ENCODE assay signal across 8 mouse cellular contexts in genomic region chr5:124862013-124862866, GRCm38 (mm10). TPM values are rescaled to one million over a fixed set of nuclear protein-coding genes. Genes with fewer than 3 reads are reported as not detected.
DNase-seq lines count a peak whose midpoint lies in the region; ATAC-seq and TF ChIP-seq lines count a peak whose summit lies in the region.

Ccdc92 (minus strand) TSS chr5:124862424.
Zfp664 (plus strand) TSS chr5:124862691.

- H3K4me1 ChIP-seq in cortical plate, adult 2 months (ENCODE audit: control insufficient read depth, insufficient read depth, low read length) = peaks cover 12% of the 10 kb centered on the region
- peaks cover 65% of the 10 kb centered on the region for H3K4me1 ChIP-seq in megakaryocyte, embryonic 14.5 days

- peak; percentile 73 for ATAC-seq in activated CD4-positive, CD25-positive, alpha-beta regulatory T cell, adult 4 months

- H3K36me3 ChIP-seq in megakaryocyte, embryonic 14.5 days (replicated peaks; ENCODE audit: low read length) = peaks cover 29% of the 10 kb centered on the region

- peak; percentile 77; the same call in 1 of the 2 replicates for TF ChIP-seq POLR2A in cortical plate, adult 2 months (IDR thresholded peaks at IDR 0.05; ENCODE audit: extremely low read depth, insufficient read depth, low read length)

- no peaks in the 10 kb centered on the region for H3K9me3 ChIP-seq in megakaryocyte, embryonic 14.5 days

- H3K4me3 ChIP-seq in cortical plate, adult 2 months (ENCODE audit: insufficient read depth, low read length) = peak within 1 kb of the TSS; percentile 97
- peak within 1 kb of the TSS; percentile 96 for H3K4me3 ChIP-seq in megakaryocyte, embryonic 14.5 days (replicated peaks)

- peak within 1 kb of the TSS; percentile 97 for H3K27ac ChIP-seq in cortical plate, adult 2 months (ENCODE audit: insufficient read depth, low read length)

- no peak for TF ChIP-seq CTCF in cortical plate, adult 2 months (IDR thresholded peaks at IDR 0.05; ENCODE audit: extremely low read depth, insufficient read depth, low read length)

- DNase-seq in gastrocnemius, adult 8-10 months (ENCODE audit: low spot score in 2 of 2) = peak; percentile 88 to 94
- DNase-seq in hindlimb bud, embryonic 11.5 days (ENCODE audit: extremely low spot score, low read depth, low spot score) = peak; percentile 86
- peak; percentile 78 to 97 for DNase-seq in left cerebral cortex, adult 8-10 months (ENCODE audit: low spot score in 2 of 2)
- DNase-seq in right cerebral cortex, postnatal 10 days (ENCODE audit: low spot score in 2 of 2) = peak; percentile 99
- DNase-seq in urinary bladder, postnatal 25 days (ENCODE audit: low spot score) = peak; percentile 97

- peaks cover 18% of the 10 kb centered on the region for H3K27me3 ChIP-seq in megakaryocyte, embryonic 14.5 days (replicated peaks)

RNA-seq across cellular contexts. Expression of gene Ccdc92, which starts in this region (rescaled TPM):
- polyA plus RNA-seq in activated CD4-positive, CD25-positive, alpha-beta regulatory T cell, adult 4 months (2017; shearing (Covaris generic)) = 1 to 10 TPM; 5.3 to 6.3 TPM
- polyA plus RNA-seq in cortical plate, adult 2 months (2012; rRNA removed) = 88.0 and 98.3 TPM in 2 replicates
- under 1 TPM; 0.24 to 0.51 (median 0.42) TPM for total RNA-seq in gastrocnemius, adult 8-10 months (2022)
- total RNA-seq in left cerebral cortex, adult 8-10 months (2022) = 10 to 100 TPM; 75.0 to 79.1 (median 78.1) TPM
- 105 and 129 TPM in 2 replicates for polyA plus RNA-seq in megakaryocyte, embryonic 14.5 days (2012; ENCODE audit: insufficient read depth, low replicate concordance)

RNA-seq across cellular contexts. Expression of gene Zfp664, which starts in this region (rescaled TPM):
- polyA plus RNA-seq in activated CD4-positive, CD25-positive, alpha-beta regulatory T cell, adult 4 months (2017; shearing (Covaris generic)) = 10 to 100 TPM in 1 of 2 experiments, 1 to 10 TPM in 1; 8.1 to 11.3 TPM
- polyA plus RNA-seq in cortical plate, adult 2 months (2012; rRNA removed) = 63.2 and 64.1 TPM in 2 replicates
- 10 to 100 TPM; 14.6 to 19.9 (median 16.3) TPM for total RNA-seq in gastrocnemius, adult 8-10 months (2022)
- 10 to 100 TPM; 62.0 to 71.7 (median 64.9) TPM for total RNA-seq in left cerebral cortex, adult 8-10 months (2022)
- polyA plus RNA-seq in megakaryocyte, embryonic 14.5 days (2012; ENCODE audit: insufficient read depth, low replicate concordance) = 9.9 and 25.1 TPM in 2 replicates

Comparison
In these comparisons a context has a peak if more than half of its experiments do, and no peak if none do; other contexts are left out.
1. Peak in every context shown above with its lines: DNase-seq, ATAC-seq, H3K4me3 ChIP-seq and H3K27ac ChIP-seq.
2. RNA of gene Ccdc92 (total RNA-seq): 75.0 to 79.1 TPM in left cerebral cortex, adult 8-10 months; 0.24 to 0.51 TPM in gastrocnemius, adult 8-10 months; every median in the first group is over 10 times any median in the second.
3. RNA of gene Ccdc92 (polyA plus RNA-seq): 105 to 129 TPM in megakaryocyte, embryonic 14.5 days and 88.0 to 98.3 TPM in cortical plate, adult 2 months; 5.3 to 6.3 TPM in activated CD4-positive, CD25-positive, alpha-beta regulatory T cell, adult 4 months; every median in the first group is over 10 times any median in the second.